Mouse (Mus musculus) urinary bladder, postnatal 14 days (tissue): ENCODE measurements around the gene Ctsw.

Experiments
- DNase-seq: peaks from one replicate; pipeline ENCODE4 v3.0.0; 2021; ENCODE audit warnings: low spot score

Ctsw gene

GRCm38 (mm10) chr19:5487768-5488550 is 19.7 kb upstream of the Ctsw start, which contains the start of gene Mus81:
Gene Mus81 (minus strand): TSS chr19:5488402.
- DNase-seq, result peak; percentile 97

- no peak for DNase-seq
These were observed 18.5 kb upstream of the Ctsw start for GRCm38 (mm10) chr19:5486771-5487170.

- DNase-seq, result peak; percentile 50
These were observed 18.0 kb upstream of the Ctsw start for GRCm38 (mm10) chr19:5486286-5486685.

- no peak for DNase-seq
These were observed 17.5 kb upstream of the Ctsw start for GRCm38 (mm10) chr19:5485821-5486220.

- DNase-seq, result no peak
These were observed 17.1 kb upstream of the Ctsw start for GRCm38 (mm10) chr19:5485371-5485770.

- DNase-seq, result no peak
These were observed 16.2 kb upstream of the Ctsw start for GRCm38 (mm10) chr19:5484496-5484895.

GRCm38 (mm10) chr19:5483386-5484359 is 15.4 kb upstream of the Ctsw start:
- DNase-seq, result no peak

- DNase-seq, result no peak
These were observed 13.1 kb upstream of the Ctsw start for GRCm38 (mm10) chr19:5481398-5481797.

GRCm38 (mm10) chr19:5480016-5480415 is 11.7 kb upstream of the Ctsw start:
- no peak for DNase-seq

- no peak for DNase-seq
These were observed 9.5 kb upstream of the Ctsw start for GRCm38 (mm10) chr19:5477668-5478300.

- DNase-seq, result no peak
These were observed 8.8 kb upstream of the Ctsw start for GRCm38 (mm10) chr19:5477004-5477667.

GRCm38 (mm10) chr19:5475069-5475714 is 6.9 kb upstream of the Ctsw start:
- DNase-seq, result no peak

- DNase-seq, result peak; percentile 49
These were observed 6.2 kb upstream of the Ctsw start for GRCm38 (mm10) chr19:5474281-5475068.

- peak; percentile 89 for DNase-seq
These were observed 5.4 kb upstream of the Ctsw start, which contains the start of gene Efemp2 for GRCm38 (mm10) chr19:5473720-5474119. Gene Efemp2 (plus strand): TSS chr19:5473954.

GRCm38 (mm10) chr19:5472857-5473256 is 4.5 kb upstream of the Ctsw start:
- no peak for DNase-seq

- no peak for DNase-seq
These were observed 3.5 kb upstream of the Ctsw start for GRCm38 (mm10) chr19:5471846-5472245.

- no peak for DNase-seq
These were observed 1.3 kb downstream of the Ctsw start for GRCm38 (mm10) chr19:5466916-5467500.

- DNase-seq, result no peak
These were observed 3.3 kb downstream of the Ctsw start for GRCm38 (mm10) chr19:5465037-5465436.

- peak; percentile 42 for DNase-seq
These were observed 4.3 kb downstream of the Ctsw start for GRCm38 (mm10) chr19:5463791-5464562.
